Mouse (Mus musculus) E14TG2a.4 (cell line): Measurements from ENCODE around the gene Cdca5.

Experiments used
- CTCF ChIP-seq: conservative IDR thresholded peaks from 2 replicates; pipeline ENCODE4 v1.5.1; 2014; ENCODE audit warnings: low read length
- NANOG ChIP-seq: IDR thresholded peaks from 2 replicates; pipeline ENCODE4 v1.6.1; 2014; ENCODE audit warnings: borderline replicate concordance, low read length, mixed read lengths
- POU5F1 ChIP-seq: IDR thresholded peaks from 2 replicates; pipeline ENCODE4 v1.6.1; 2014; ENCODE audit warnings: low read length, borderline replicate concordance

DNA sequence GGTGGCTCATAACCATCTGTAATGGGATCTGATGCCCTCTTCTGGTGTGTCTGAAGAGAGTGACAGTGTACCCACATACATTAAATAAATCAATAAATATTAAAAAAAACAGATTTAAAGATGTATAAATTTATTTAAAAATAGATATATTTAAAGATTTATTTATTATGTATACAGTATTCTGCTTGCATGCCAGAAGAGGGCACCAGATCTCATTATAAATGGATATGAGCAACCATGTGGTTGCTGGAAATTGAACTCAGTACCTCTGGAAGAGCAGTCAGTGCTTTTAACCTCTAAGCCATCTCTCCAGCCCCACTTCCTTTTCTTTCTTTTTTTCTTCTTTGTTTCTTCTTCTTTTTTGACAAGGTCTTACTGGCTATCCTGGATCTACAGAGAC lies 44.8 kb upstream of the Cdca5 start:
- TF ChIP-seq CTCF (no peak), NANOG (no peak), POU5F1 (no peak)
